Mouse (Mus musculus) myocyte (in vitro differentiated cells): ENCODE results near the gene Bglap. TPM values are rescaled to one million over a fixed set of nuclear protein-coding genes. Genes with fewer than 3 reads are reported as not detected.

Experiments used
- H3K27me3 ChIP-seq: one replicate; pipeline ENCODE4 v1.6.1; 2011; ENCODE audit not compliant: control insufficient read depth, insufficient read depth, insufficient read length
- H3K36me3 ChIP-seq: one replicate; pipeline ENCODE4 v1.6.1; 2011; ENCODE audit not compliant: control insufficient read depth, insufficient read depth
- H3K4me2 ChIP-seq: one replicate; pipeline ENCODE4 v1.6.1; 2011; ENCODE audit warnings: low read depth, control low read depth
- H3K4me3 ChIP-seq: one replicate; pipeline ENCODE4 v1.5.1; 2011; ENCODE audit warnings: mild to moderate bottlenecking, control low read depth, moderate library complexity
- H3K79me2 ChIP-seq: one replicate; pipeline ENCODE4 v1.6.1; 2011; ENCODE audit not compliant: control insufficient read depth, insufficient read depth
- H3ac ChIP-seq: one replicate; pipeline ENCODE4 v1.6.1; 2011; ENCODE audit not compliant: control insufficient read depth, insufficient read length
- CEBPB ChIP-seq: IDR thresholded peaks from 2 replicates; pipeline ENCODE4 v1.6.1; 2011; ENCODE audit warnings: mild to moderate bottlenecking, moderate library complexity; ENCODE audit not compliant: poor library complexity, insufficient read depth, severe bottlenecking
- E2F4 ChIP-seq: IDR thresholded peaks from one replicate; pipeline ENCODE4 v1.6.1; 2011; ENCODE audit warnings: mild to moderate bottlenecking, control low read depth, moderate library complexity; ENCODE audit not compliant: insufficient read depth
- MAX ChIP-seq: IDR thresholded peaks from one replicate; pipeline ENCODE4 v1.6.1; 2011; ENCODE audit warnings: low read depth, mild to moderate bottlenecking, control low read depth
- MYOD1 ChIP-seq, 3 experiments: IDR thresholded peaks; one replicate each; pipeline ENCODE4 v1.6.1; 2011; ENCODE audit warnings: control low read depth in 2 of 3, low read depth in 2 of 3, mild to moderate bottlenecking in 2 of 3, moderate library complexity in 1 of 3; ENCODE audit not compliant: insufficient read length in 2 of 3, control insufficient read depth in 1 of 3
- MYOG ChIP-seq, 3 experiments: IDR thresholded peaks; one replicate each; pipeline ENCODE4 v1.6.1; 2011; ENCODE audit warnings: control low read depth in 2 of 3, low read depth in 2 of 3, mild to moderate bottlenecking in 2 of 3; ENCODE audit not compliant: insufficient read length in 2 of 3, control insufficient read depth in 1 of 3, insufficient read depth in 1 of 3
- POLR2A ChIP-seq: IDR thresholded peaks from one replicate; pipeline ENCODE4 v1.6.1; 2011; ENCODE audit warnings: low read depth, mild to moderate bottlenecking, control low read depth, moderate library complexity; ENCODE audit not compliant: insufficient read length
- POLR2AphosphoS2 ChIP-seq: IDR thresholded peaks from one replicate; pipeline ENCODE4 v1.6.1; 2011; ENCODE audit warnings: low read depth, control low read depth; ENCODE audit not compliant: insufficient read length
- REST ChIP-seq: IDR thresholded peaks from one replicate; pipeline ENCODE4 v1.6.1; 2011; ENCODE audit warnings: mild to moderate bottlenecking, control low read depth, moderate library complexity; ENCODE audit not compliant: insufficient read depth, insufficient read length
- SRF ChIP-seq: IDR thresholded peaks from one replicate; pipeline ENCODE4 v1.6.1; 2011; ENCODE audit warnings: low read depth; ENCODE audit not compliant: control insufficient read depth, insufficient read length
- TCF12 ChIP-seq: IDR thresholded peaks from one replicate; pipeline ENCODE4 v1.6.1; 2011; ENCODE audit warnings: mild to moderate bottlenecking, control low read depth; ENCODE audit not compliant: poor library complexity, insufficient read depth, severe bottlenecking
- TCF3 ChIP-seq: IDR thresholded peaks from one replicate; pipeline ENCODE4 v1.6.1; 2011; ENCODE audit warnings: low read depth, control low read depth; ENCODE audit not compliant: insufficient read length
- USF1 ChIP-seq: IDR thresholded peaks from one replicate; pipeline ENCODE4 v1.6.1; 2011; ENCODE audit warnings: low read depth, mild to moderate bottlenecking, control low read depth, moderate library complexity
- polyA plus RNA-seq: library from polyadenylated mRNA; unstranded; fragments of >200 nt; fragmentation: generic; extraction: Trizol; gene quantifications from one replicate; pipeline ENCODE4 v1.2.1, GENCODE M21; 2012; ENCODE audit warnings: missing spikeins

Gene Bglap
- polyA plus RNA-seq, 1 experiment = 0.34 TPM

GRCm38 (mm10) chr3:88338316-88338715 lies 45.9 kb downstream of the Bglap start:
- H3ac ChIP-seq = no peak overlapping the region
- no peak overlapping the region for H3K4me2 ChIP-seq
- no peak for TF ChIP-seq REST
- TF ChIP-seq MYOD1 (IDR thresholded peaks at IDR 0.05; ENCODE audit: control insufficient read depth in 1 of 3, insufficient read length in 2 of 3, low read depth in 2 of 3) = no peak
- TF ChIP-seq SRF = no peak
- no peak for TF ChIP-seq TCF12
- TF ChIP-seq MAX = no peak
- H3K4me3 ChIP-seq = peak overlapping the region; percentile 92
- peaks cover 65% of the 10 kb centered on the region for H3K79me2 ChIP-seq
- H3K27me3 ChIP-seq = no peaks in the 10 kb centered on the region
- H3K36me3 ChIP-seq = peaks cover 28% of the 10 kb centered on the region

GRCm38 (mm10) chr3:88337367-88338020 lies 46.8 kb downstream of the Bglap start:
- H3K79me2 ChIP-seq = peaks cover 65% of the 10 kb centered on the region
- peak overlapping the region; percentile 92 for H3K4me3 ChIP-seq
- H3ac ChIP-seq = no peak overlapping the region
- peak overlapping the region; percentile 58 for H3K4me2 ChIP-seq
- TF ChIP-seq CEBPB = no peak
- H3K36me3 ChIP-seq = peaks cover 22% of the 10 kb centered on the region
- no peaks in the 10 kb centered on the region for H3K27me3 ChIP-seq

- Histone ChIP-seq H3K36me3 (peaks cover 11% of the 10 kb centered on the region), H3K79me2 (peaks cover 61% of the 10 kb centered on the region), H3K4me2 (peak within 1 kb of the TSS; percentile 75), H3K27me3 (no peaks in the 10 kb centered on the region), H3ac (peak within 1 kb of the TSS; percentile 69), H3K4me3 (peak within 1 kb of the TSS; percentile 92)
- TF ChIP-seq MYOD1 (IDR thresholded peaks at IDR 0.05; ENCODE audit: control insufficient read depth in 1 of 3, insufficient read length in 2 of 3, low read depth in 2 of 3) (no peak), MYOG (IDR thresholded peaks at IDR 0.05; ENCODE audit: control insufficient read depth in 1 of 3, insufficient read depth in 1 of 3, insufficient read length in 2 of 3, low read depth in 2 of 3) (peak in 1 of 3 experiments; percentile 25), SRF (no peak), REST (peak; percentile 0), TCF3 (peak; percentile 19), E2F4 (no peak), POLR2AphosphoS2 (peak; percentile 92), POLR2A (peak; percentile 97)
These were observed 47.9 kb downstream of the Bglap start, which contains the start of the genes Tmem79 and Smg5 for GRCm38 (mm10) chr3:88336058-88337013. Tmem79 (minus strand) TSS chr3:88336148. Smg5 (plus strand) TSS chr3:88336260.

GRCm38 (mm10) chr3:88335436-88336053 lies 48.7 kb downstream of the Bglap start:
- TF ChIP-seq TCF12 = no peak
- TF ChIP-seq E2F4 = peak; percentile 87
- TF ChIP-seq MYOG (IDR thresholded peaks at IDR 0.05; ENCODE audit: control insufficient read depth in 1 of 3, insufficient read depth in 1 of 3, insufficient read length in 2 of 3, low read depth in 2 of 3) = no peak
- H3K79me2 ChIP-seq = peaks cover 53% of the 10 kb centered on the region
- H3K4me3 ChIP-seq = peak overlapping the region; percentile 92
- H3ac ChIP-seq = peak overlapping the region; percentile 69
- peak overlapping the region; percentile 75 for H3K4me2 ChIP-seq
- H3K36me3 ChIP-seq = peaks cover 3% of the 10 kb centered on the region
- H3K27me3 ChIP-seq = no peaks in the 10 kb centered on the region

GRCm38 (mm10) chr3:88334902-88335435 lies 49.3 kb downstream of the Bglap start:
- Histone ChIP-seq H3K27me3 (no peaks in the 10 kb centered on the region), H3K4me2 (peak overlapping the region; percentile 75), H3K36me3 (no peaks in the 10 kb centered on the region), H3K79me2 (peaks cover 47% of the 10 kb centered on the region), H3K4me3 (peak overlapping the region; percentile 92), H3ac (peak overlapping the region; percentile 69)
- TF ChIP-seq MAX = no peak
- TF ChIP-seq POLR2AphosphoS2 = no peak
- TF ChIP-seq TCF3 = no peak
- no peak for TF ChIP-seq POLR2A
- no peak for TF ChIP-seq CEBPB
- no peak for TF ChIP-seq TCF12
- no peak for TF ChIP-seq USF1
- no peak for TF ChIP-seq SRF
- TF ChIP-seq MYOG (IDR thresholded peaks at IDR 0.05; ENCODE audit: control insufficient read depth in 1 of 3, insufficient read depth in 1 of 3, insufficient read length in 2 of 3, low read depth in 2 of 3) = no peak
- TF ChIP-seq E2F4 = no peak
- no peak for TF ChIP-seq MYOD1 (IDR thresholded peaks at IDR 0.05; ENCODE audit: control insufficient read depth in 1 of 3, insufficient read length in 2 of 3, low read depth in 2 of 3)
- no peak for TF ChIP-seq REST
